Mouse (Mus musculus) intestine, embryonic 14.5 days (tissue): ENCODE data around the gene Mxi1. TPM values are rescaled to one million over a fixed set of nuclear protein-coding genes. Genes with fewer than 3 reads are reported as not detected.

Source experiments
- ATAC-seq: fragments of 200-750 bp; cut with Nextera tagmentation; replicated peaks from 2 replicates; pipeline ENCODE4 v1.8.0; 2017; ENCODE audit warnings: low read depth, moderate number of reproducible peaks, moderate TSS enrichment, moderate library complexity; ENCODE audit not compliant: low FRiP score, low TSS enrichment
- DNase-seq: peaks from one replicate; pipeline ENCODE4 v3.0.0-alpha.2; 2018; ENCODE audit warnings: low spot score
- H3K27ac ChIP-seq: fragments of 300-500 bp; sonication (generic); 2 replicates; pipeline ENCODE4 v1.5.1; 2014; ENCODE audit warnings: low read depth, mild to moderate bottlenecking, control low read depth
- H3K27me3 ChIP-seq: fragments of 300-500 bp; sonication (generic); replicated peaks from 2 replicates; pipeline ENCODE4 v1.6.1; 2014; ENCODE audit warnings: low read length, control low read depth; ENCODE audit not compliant: control insufficient read depth, insufficient read depth
- H3K36me3 ChIP-seq: fragments of 300-500 bp; sonication (generic); 2 replicates; pipeline ENCODE4 v1.6.1; 2014; ENCODE audit warnings: low read length, control low read depth; ENCODE audit not compliant: control insufficient read depth, insufficient read depth
- H3K4me1 ChIP-seq: fragments of 300-500 bp; sonication (generic); replicated peaks from 2 replicates; pipeline ENCODE4 v1.6.1; 2014; ENCODE audit warnings: low read length, control low read depth, mixed read lengths; ENCODE audit not compliant: control insufficient read depth, insufficient read depth
- H3K4me2 ChIP-seq: fragments of 300-500 bp; sonication (generic); 2 replicates; pipeline ENCODE4 v1.6.1; 2014; ENCODE audit warnings: low read length
- H3K4me3 ChIP-seq: fragments of 300-500 bp; sonication (generic); 2 replicates; pipeline ENCODE4 v1.5.1; 2014; ENCODE audit warnings: low read depth, low read length, control low read depth, mixed read lengths
- H3K9ac ChIP-seq: fragments of 300-500 bp; sonication (generic); 2 replicates; pipeline ENCODE4 v1.6.1; 2014; ENCODE audit warnings: mild to moderate bottlenecking, low read length
- H3K9me3 ChIP-seq: fragments of 300-500 bp; sonication (generic); 2 replicates; pipeline ENCODE4 v1.6.1; 2016; ENCODE audit warnings: low read length, control low read depth; ENCODE audit not compliant: control insufficient read depth
- WGBS: fragments of 180-500 bp; shearing (Covaris S2); extraction: QIAGEN DNeasy Blood & Tissue Kit; methylation state at CpG from one replicate; pipeline ENCODE4 v1.1.7; 2014; 5-methylcytosine and 5-hydroxymethylcytosine counted together
- polyA plus RNA-seq: library from polyadenylated mRNA; unstranded; fragments of >200 nt; fragmentation: Nextera tagmentation; extraction: Ambion mirVana; gene quantifications from 2 replicates; pipeline ENCODE4 v1.2.1, GENCODE M21; 2014

Gene Mxi1
- 30.4 and 37.5 TPM in 2 replicates for polyA plus RNA-seq

DNA sequence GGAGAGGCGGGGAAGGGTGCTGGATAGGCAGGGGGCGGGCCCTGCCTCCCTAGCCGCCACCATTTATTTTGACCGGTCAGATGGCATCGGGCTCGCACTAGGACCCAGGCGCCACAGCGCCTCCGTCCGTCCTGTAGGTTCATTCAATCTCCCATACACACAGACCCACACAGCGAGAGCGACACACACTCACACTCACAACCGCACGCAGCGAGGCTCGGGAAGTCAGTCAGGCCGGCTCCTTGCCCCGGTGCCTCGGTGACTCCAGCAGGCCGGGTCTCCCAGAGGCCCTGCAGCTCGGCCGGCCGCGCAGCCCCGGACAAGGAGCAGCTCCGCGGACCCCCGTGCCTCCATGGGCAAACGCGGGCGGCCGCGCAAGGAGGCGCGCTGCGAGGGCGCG lies at the start of gene Mxi1:
Mxi1 (plus strand) TSS at position 171 of the 400 bp plus-strand sequence.
- peaks cover 9% of the 10 kb centered on the region for H3K4me1 ChIP-seq
- no peaks in the 10 kb centered on the region for H3K36me3 ChIP-seq
- ATAC-seq (peak; percentile 52), DNase-seq (peak; percentile 91)
- under 1% methylated on average over 38 of the region's 38 CpGs for WGBS
- peak within 1 kb of the TSS; percentile 92 for H3K27ac ChIP-seq
- H3K27me3 ChIP-seq = no peaks in the 10 kb centered on the region
- H3K4me3 ChIP-seq = peak within 1 kb of the TSS; percentile 91
- H3K4me2 ChIP-seq = peak within 1 kb of the TSS; percentile 97
- no peaks in the 10 kb centered on the region for H3K9me3 ChIP-seq
- H3K9ac ChIP-seq = peak within 1 kb of the TSS; percentile 84

DNA sequence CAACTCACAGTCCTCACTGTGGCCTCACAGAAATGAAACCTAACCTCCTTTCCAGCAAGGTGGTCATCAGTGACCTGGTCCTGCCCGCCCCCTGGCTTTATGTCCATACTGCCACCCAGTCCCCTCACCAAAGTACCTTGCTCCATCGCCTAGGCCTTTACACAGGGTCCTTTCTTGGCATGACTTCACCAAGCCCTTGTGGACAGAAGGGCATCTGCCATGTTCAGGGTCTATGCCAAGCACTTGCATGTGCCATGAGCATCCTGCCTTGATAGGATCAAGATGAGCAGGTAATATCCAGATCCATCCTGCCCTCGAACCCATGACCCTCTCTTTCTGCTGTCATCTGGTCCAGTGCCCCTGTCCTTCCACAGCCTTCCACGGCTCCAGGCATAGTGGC lies 49.5 kb upstream of the Mxi1 start:
- H3K4me3 ChIP-seq = no peak overlapping the region
- ATAC-seq = no peak
- H3K9ac ChIP-seq = no peak overlapping the region
- H3K9me3 ChIP-seq = no peaks in the 10 kb centered on the region
- no peaks in the 10 kb centered on the region for H3K36me3 ChIP-seq
- no peak overlapping the region for H3K4me2 ChIP-seq
- DNase-seq = no peak
- 95% methylated on average over 4 of the region's 4 CpGs for WGBS
- H3K27ac ChIP-seq = no peak overlapping the region
- H3K4me1 ChIP-seq = no peaks in the 10 kb centered on the region; the same call in 1 of the 2 replicates
- H3K27me3 ChIP-seq = no peaks in the 10 kb centered on the region

DNA sequence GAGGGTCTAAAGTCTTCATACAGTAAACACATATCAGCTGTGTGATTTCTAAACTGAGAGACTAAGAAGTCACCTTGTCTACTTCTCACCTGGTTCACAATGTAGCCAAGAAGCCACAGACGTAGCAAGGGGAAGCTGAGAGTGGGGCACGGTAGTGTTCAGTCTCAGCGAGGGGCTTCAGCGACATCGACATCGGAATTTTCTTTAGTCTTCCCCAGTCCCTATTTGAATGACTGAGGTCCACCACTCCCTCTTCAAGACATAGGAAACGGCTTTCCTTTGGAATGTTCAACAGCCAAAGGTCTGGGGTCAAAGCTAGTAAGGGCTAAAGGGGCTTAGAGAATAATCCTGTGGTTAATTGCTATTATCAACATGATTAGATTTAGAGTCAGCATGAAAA lies 48.3 kb upstream of the Mxi1 start:
- Histone ChIP-seq H3K36me3 (no peaks in the 10 kb centered on the region), H3K27ac (no peak overlapping the region), H3K4me3 (no peak overlapping the region), H3K4me1 (no peaks in the 10 kb centered on the region; the same call in 1 of the 2 replicates), H3K9ac (no peak overlapping the region), H3K27me3 (no peaks in the 10 kb centered on the region), H3K9me3 (no peaks in the 10 kb centered on the region), H3K4me2 (no peak overlapping the region)
- no peak for DNase-seq
- WGBS = 77% methylated on average over 7 of the region's 7 CpGs
- no peak for ATAC-seq

DNA sequence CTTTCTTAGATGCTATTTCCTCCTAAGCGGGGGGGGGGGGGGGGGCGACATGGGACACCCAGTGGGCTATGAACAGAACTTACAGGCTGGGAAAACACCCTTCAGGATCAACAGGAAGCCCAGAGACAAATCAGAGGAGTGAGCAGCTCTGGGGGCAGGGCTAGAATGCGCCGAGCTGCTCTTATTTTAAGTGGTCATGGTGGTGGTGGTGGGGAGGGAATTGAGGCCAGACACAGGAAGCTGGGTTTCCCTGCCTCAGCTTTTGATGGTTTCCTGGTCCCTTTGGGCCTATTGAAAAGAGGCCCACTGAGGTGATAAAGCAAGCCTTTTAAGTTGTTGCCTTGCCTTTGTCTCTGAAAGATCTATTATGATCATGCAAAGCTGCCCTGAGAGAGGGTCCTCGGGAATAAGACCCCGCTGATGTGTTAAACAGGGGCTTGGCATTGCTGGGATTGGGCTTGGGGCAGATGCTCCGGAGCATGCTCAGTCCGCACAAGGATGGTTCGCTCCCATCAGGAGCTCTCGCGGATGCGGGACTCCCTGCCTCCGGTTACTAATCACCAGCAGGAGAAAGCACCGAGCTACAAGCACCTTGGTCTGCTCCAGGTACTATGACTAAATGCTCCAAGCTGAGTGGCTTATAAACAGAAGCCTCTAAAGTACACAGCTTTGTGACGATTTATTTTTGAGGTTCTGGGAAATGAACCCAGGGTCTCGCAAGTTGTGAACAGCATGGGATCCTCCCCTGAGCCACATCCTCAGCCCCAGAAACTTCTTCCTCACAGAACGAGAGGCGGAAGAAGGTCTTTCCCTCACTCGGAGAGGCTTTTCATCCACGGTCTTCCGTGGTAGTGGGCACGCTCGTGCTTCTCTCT lies 46.2 kb upstream of the Mxi1 start:
- DNase-seq (no peak), ATAC-seq (no peak)
- Histone ChIP-seq H3K9ac (no peak overlapping the region), H3K36me3 (no peaks in the 10 kb centered on the region), H3K27me3 (no peaks in the 10 kb centered on the region), H3K4me1 (no peaks in the 10 kb centered on the region; the same call in 1 of the 2 replicates), H3K9me3 (no peaks in the 10 kb centered on the region), H3K4me3 (no peak overlapping the region), H3K4me2 (no peak overlapping the region; the same call in 1 of the 2 replicates), H3K27ac (no peak overlapping the region)
- 41% methylated on average over 23 of the region's 23 CpGs for WGBS

DNA sequence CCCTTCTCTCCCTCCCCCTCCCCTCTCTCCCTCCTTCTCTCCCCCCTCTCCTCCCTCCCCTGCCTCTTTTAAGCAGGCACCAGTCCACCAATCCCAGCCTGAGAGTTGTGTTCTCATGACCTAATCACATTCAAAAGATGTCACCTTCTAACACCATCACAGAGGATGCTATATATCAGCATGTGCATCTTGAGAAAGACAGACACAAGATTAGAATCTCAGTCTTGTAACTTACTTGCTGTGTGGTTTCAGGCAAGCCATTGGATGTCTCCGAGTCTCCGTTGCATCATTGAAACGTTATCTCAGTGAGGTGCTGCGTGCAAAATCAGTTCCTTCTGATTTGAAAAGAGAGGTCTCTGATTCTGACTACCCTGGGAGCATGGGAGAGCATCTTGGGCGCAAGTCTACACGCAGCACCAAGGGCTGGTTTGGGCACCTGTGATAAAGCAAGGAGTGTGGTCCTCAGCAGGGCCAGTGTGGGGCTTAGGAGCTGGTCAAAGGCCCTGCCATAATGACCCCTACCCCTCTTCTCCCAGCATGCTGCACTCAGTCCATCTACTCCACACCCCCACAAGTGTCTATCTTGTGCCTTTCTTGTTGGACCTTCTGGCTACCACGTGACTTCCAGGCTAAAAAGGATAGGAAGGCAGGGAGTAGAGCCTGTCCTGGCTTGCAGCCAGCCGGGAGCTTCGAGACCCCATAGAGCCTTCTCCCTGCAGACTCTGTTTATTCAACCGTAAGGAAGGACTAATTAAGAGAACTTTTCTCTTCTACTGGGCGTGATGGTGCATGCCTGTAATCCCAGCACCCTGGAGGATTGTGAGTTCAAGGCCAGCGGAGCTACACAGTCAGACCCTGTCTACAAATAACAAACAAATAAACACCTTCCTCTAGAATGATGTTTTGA lies 45.2 kb upstream of the Mxi1 start:
- ATAC-seq (no peak), DNase-seq (no peak)
- Histone ChIP-seq H3K27ac (no peak overlapping the region), H3K9me3 (no peaks in the 10 kb centered on the region), H3K4me1 (no peaks in the 10 kb centered on the region; the same call in 1 of the 2 replicates), H3K4me2 (no peak overlapping the region), H3K4me3 (no peak overlapping the region), H3K36me3 (no peaks in the 10 kb centered on the region), H3K27me3 (no peaks in the 10 kb centered on the region), H3K9ac (no peak overlapping the region)
- WGBS = 52% methylated on average over 12 of the region's 12 CpGs

DNA sequence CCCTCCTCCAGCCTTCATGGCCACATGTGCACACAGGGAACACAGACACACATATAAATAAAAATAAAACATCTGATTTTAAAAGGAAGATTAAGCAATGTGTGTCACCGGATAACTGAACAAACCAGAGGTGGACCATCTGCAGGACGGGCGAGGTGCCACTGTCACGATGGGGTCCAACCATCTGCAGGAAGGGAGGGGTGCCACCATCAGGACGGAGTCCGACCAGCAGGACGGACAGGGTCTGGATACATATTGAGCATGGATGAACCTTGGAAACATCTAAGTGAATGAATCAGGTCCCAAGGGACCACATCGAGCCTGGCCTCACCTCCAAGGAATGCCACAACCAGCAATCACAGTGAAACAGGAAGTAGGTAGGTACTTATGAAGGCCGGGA lies 43.0 kb upstream of the Mxi1 start:
- Histone ChIP-seq H3K36me3 (no peaks in the 10 kb centered on the region), H3K27me3 (no peaks in the 10 kb centered on the region), H3K4me1 (no peaks in the 10 kb centered on the region; the same call in 1 of the 2 replicates), H3K4me3 (no peak overlapping the region), H3K9ac (no peak overlapping the region), H3K9me3 (no peaks in the 10 kb centered on the region), H3K4me2 (no peak overlapping the region), H3K27ac (no peak overlapping the region)
- DNase-seq (no peak), ATAC-seq (no peak)
- WGBS = 87% methylated on average over 9 of the region's 9 CpGs

DNA sequence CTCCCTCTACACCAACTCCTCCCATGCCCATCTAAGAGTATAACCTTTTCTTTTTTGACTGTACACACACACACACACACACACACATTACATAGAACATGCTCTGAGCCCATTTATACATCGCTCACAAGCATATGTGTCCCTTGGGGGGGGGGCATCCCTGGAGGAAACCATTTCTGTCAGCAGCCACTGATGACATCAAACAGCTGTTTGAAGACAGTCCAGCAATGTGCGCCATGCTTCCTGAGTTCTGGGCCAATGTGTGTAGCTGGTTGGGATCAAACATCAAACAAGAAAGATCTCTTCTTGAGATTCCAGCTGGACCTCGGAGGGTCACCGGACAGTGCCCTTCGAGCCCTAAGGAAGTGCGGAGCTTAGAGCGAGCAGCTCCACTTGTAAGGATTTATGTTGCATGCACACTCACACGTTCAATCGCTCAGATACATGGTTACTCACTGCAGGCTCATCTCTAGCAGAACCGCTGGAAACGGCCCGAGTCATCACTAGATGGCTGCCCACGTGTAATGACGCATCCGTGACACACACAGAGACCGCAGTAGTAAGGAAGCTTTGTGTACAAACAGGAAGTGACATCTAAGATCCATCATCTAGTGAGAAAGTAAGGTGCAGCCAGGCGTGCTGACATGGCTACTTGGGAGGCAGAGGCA lies 37.1 kb upstream of the Mxi1 start:
- no peaks in the 10 kb centered on the region for H3K36me3 ChIP-seq
- H3K27me3 ChIP-seq = no peaks in the 10 kb centered on the region
- H3K4me3 ChIP-seq = no peak overlapping the region
- WGBS = 67% methylated on average over 17 of the region's 17 CpGs
- H3K9ac ChIP-seq = no peak overlapping the region
- DNase-seq (no peak), ATAC-seq (no peak)
- H3K9me3 ChIP-seq = no peaks in the 10 kb centered on the region
- no peak overlapping the region for H3K4me2 ChIP-seq
- H3K27ac ChIP-seq = no peak overlapping the region
- H3K4me1 ChIP-seq = no peaks in the 10 kb centered on the region

DNA sequence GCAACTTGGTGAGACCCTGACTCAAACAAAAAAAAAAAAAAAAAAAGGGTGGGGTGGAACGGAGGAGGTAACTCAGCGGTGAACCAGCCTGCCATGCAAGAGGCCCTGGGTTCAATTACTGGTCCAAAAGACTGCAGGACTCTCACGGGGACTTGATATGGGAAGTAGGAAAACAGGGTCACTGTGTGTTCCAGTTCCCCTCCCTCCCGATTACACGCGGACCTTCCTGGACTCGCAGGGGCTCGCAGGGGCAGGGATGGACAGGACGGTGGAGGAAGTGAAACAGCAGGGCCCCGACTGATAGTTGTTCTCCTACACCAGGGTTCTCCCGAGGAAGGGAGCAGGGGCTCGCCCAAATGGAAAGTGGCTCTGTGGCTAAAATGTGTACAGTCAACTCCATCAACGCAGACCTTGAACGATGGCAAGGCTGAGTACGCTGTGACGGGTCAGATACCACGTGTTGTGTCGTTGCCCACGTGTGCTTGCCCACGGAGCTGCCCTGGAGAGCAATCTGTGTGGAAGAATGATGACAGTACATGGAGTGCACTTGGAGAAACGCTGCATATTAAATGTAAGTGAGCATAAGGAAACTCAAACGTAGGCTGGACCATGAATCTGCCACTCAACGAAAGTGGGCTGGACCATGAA lies 36.4 kb upstream of the Mxi1 start:
- Histone ChIP-seq H3K4me2 (no peak overlapping the region), H3K4me3 (no peak overlapping the region), H3K4me1 (no peaks in the 10 kb centered on the region), H3K36me3 (no peaks in the 10 kb centered on the region), H3K27ac (no peak overlapping the region), H3K9me3 (no peaks in the 10 kb centered on the region), H3K9ac (no peak overlapping the region), H3K27me3 (no peaks in the 10 kb centered on the region)
- no peak for ATAC-seq
- 85% methylated on average over 23 of the region's 23 CpGs for WGBS
- DNase-seq = no peak
